Mouse (Mus musculus) c-Kit-positive CD71-negative TER-119-negative erythroid progenitor cells, embryonic 14.5 days (primary cell): ENCODE data around the gene Cog8.

Experiments used
- DNase-seq: peaks from one replicate; pipeline ENCODE4 v3.0.0-alpha.2; 2013; ENCODE audit warnings: low read depth

The Cog8 gene

DNA sequence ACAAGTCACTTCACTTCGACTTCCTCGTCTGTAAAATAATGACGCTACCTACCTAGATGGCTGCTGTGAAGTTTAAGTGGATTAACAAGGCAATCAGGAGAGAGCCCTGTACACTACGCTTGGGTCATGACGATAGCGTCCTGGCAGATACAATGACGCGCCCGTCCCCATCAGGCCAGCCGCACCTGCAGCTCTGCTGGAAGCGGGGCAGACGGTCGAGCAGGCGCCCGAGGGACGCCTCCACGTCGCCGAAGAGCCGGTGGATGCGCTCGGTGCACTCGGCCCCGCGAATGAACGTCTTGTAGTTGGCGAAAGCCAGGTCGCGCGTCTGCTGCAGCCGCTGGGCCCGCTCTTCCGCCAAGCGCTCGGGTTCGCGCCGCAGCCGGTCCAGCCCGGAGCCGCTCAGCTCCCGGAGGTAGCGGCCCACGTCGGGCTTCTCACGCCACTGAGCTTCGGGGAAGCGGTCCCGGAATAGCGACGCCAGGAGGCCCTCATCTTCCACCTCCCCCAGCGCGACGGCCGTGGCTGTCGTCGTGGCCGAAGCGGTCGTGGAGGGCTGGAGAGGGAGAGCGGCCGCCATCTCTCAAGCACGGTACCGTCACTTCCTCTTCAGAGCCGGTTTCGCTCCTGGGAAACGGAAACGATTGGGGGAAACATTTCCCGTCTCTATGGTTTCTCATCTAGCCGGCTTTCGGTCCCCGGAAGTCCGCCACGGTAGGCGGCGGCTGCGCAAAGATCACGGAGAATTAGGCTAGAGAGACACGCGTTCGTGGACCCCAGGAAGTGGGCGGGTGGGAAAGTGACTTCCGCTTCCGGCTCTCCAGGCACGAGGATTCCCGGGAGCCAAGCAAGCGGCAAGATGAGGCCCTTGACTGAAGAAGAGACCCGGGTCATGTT lies at the start of gene Cog8, which contains the start of gene Nip7:
Cog8 (minus strand) TSS at position 614 of the 897 bp plus-strand sequence.
Nip7 (plus strand) TSS at position 802 of the 897 bp plus-strand sequence.
- peak; percentile 95 for DNase-seq

DNA sequence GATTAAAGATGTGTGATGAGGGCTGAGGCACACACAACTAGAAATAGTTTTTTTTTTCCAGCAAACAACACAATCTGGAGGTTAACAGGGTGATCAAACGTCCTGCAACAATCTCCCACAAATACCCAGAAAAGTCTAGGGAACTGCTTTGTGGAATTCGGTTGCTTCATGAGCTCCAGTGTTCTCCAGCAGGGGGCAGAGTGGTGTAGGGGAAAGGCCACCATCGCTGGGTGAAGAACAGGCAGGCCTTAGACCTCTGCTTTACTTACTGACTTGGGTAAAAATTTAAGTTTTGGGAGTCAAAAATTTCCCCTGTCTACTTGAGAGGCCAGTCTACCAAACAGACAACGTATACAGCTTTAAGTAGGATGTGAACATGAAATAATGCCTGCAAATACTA lies 48.1 kb upstream of the Cog8 start:
- DNase-seq = peak; percentile 67

DNA sequence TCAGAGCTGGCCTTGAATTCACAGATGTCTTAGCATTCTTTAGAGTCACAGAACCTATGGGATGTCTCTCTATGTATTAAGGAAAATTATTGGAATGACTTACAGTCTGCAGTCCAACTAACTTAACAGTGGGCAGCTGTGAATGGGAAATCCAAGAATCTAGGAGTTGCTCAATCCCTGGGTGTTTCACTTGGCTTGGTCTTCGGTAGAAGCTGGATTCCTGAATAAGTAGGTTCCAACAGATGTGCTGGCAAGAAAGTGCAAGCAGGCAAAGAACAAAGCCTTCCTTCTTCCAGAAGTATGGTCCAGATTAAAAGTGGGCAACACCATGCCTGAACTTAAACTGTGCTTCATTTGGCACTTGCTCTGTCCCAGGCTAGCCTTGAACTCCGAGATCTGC lies 44.1 kb upstream of the Cog8 start:
- no peak for DNase-seq

DNA sequence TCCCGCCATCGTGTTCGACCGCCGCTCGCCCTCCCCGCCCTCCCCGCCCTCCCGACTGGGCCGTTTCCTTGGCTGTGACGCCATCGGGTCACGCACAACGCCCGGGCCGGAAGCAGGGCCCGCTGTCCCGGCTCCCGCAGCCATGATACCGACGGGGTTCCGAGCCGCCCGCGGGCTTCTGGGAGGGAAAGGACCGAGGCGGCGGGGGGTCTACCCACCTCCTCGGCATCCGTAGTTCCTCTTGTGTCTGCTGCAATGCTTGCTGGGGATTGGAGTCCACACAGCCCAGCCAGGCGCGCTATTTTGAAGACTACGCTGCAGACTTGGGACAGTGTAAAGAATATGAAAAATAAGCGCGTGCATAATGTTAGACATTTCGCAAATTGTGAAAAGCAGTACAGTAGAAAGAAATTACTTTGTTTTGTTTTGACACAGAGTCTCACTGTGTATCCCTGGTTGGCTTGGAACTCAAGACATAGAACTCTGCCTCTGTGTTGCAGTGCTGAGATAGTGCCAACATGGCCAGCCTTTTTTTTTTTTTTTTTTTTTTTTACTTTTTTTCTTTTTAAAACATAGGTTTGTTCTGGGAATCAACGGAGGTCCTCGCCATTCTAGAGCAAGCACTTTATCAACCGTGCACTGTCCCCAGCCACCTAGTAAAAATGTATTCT lies 40.0 kb upstream of the Cog8 start, which contains the start of gene Terf2:
Terf2 (minus strand) TSS at position 182 of the 671 bp plus-strand sequence.
- DNase-seq = peak; percentile 82

DNA sequence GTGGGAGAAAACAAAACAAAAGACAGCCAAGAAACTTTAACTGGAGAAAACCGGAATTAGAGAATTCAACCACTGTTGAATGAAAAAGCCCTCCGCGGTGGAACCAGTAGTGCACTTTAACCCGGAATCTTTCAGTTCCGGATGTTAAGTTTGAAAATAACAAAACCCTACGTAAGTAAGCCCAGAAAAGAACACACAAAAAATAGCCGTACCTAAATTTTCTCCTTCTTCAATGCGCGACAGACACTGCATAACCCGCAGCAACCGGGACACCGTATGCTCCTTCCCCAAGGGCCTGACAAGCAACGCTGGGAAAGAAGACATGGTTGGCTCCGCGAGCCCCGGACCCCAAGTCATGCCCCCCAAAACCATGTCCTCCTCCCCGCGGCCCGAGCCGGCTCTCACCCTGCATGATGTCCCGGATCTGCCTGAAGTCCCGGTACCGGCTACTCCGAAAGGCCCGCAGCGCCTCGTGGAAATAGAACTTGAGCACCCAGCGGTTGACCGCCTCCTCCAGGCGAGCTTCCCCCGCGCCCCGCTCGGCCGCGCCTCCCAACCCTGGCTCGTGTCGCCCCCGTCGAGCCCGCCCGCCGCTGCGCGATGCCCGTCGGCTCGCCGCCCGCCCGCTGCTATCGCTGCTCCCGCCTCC lies 39.4 kb upstream of the Cog8 start:
- DNase-seq = no peak

DNA sequence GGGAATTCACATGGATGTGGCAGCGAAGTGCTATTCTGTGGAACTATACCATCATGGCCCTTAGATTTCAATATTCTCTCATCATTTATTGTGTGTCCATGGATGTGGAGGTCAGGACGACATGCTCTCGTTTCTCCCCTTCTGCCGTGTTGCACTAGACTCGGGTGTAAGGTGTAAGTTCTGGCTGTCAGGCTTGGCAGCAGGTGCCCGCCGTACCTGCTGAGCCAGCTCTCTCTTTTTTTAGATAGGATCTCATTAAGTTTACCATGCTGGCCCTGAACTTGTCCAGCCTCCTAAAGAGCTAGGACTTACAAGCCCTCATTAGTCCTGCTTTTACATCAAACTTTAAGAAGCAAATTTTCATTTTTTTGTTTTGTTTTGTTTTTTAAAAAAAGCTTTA lies 34.0 kb upstream of the Cog8 start:
- DNase-seq = no peak

DNA sequence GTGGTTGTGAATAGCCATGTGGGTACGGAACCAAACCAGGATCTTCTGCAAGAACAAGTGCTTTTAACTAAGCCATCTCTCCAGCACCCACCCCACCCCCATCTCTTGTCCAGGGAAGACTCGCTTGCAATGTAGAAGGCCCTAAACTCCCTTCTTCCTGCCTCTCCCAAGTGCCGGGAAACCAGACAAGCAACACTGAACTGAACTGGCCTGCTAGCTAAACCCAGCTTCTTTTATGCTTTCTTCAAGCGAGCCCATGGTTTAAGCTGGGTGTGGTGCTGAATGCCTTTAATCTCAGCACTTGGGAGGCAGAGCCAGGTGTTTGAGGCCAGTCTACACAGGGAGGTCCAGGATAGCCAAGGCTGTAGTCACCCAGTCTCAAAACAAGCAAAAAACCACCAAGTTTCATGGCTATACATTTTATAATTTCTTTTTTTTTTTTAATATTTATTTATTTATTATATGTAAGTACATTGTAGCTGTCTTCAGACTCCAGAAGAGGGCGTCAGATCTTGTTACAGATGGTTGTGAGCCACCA lies 32.1 kb upstream of the Cog8 start:
- DNase-seq = no peak

DNA sequence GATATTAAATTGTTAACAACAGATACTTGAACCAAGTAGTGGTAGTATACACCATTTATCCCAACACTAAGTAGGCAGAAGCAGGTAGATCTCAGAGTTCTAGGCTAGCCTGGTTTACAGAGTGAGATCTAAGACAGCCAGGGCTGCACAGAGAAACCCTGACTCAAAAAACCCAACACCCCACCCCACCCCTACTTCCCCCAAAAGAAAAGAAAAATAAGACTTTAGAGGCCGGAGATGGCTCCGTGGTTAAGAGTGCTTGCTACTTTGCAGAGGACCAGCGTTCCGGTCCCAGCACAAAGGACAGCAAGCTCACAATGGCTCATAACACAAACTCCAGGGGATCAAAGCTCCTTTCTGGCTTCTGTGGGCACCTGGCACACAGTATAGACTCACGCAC lies 29.5 kb upstream of the Cog8 start:
- DNase-seq = no peak

DNA sequence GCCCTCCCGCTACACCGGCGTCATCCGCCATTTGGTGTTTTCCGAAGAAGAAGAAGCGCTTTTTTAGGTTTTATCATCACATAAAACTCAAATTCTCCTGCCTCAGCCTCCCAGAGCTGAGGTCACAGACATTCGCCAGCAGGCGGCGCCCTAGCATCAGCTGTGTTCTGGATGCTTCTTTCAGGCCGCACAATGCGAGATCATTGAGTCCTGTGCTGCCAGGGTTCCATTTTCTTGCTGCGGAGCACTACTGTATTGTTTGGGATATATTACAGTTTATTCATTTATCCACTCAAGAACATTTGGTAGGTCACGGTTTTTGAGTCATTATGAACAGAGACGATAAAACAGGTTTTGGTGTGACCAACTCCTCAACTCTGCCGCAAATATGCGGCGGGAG lies 28.9 kb upstream of the Cog8 start:
- DNase-seq = no peak

DNA sequence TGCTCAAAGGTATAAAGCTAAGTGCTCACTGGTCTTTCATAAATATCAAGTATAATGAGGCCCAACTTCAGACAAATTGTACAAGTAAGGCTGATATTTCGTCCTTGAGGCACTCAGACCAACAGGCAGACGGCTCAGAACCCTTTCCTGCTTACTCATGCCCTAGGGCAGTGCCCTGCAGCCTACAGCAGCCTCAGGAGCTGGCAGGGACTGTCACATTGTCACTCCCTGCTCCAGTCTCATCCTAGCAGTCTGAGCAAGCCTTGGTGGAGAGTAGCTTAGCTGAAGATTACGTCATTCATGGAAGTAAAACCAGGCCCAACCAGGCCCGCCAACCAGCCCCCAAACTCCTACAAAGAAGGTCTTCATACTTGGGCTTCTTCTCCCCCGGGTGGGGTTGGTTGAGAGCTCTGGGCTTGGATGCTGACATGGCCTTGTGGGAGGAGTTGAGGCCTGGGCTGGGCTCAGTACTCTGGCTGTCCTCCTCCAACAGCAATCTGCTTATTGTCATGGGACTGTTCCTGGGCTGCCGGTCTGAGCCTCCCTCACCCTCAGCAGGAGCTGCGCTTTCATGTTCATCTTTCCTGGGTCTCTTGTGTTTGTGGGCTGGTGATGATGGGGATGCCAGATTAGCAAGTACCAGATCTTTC lies 19.9 kb upstream of the Cog8 start:
- DNase-seq = no peak

DNA sequence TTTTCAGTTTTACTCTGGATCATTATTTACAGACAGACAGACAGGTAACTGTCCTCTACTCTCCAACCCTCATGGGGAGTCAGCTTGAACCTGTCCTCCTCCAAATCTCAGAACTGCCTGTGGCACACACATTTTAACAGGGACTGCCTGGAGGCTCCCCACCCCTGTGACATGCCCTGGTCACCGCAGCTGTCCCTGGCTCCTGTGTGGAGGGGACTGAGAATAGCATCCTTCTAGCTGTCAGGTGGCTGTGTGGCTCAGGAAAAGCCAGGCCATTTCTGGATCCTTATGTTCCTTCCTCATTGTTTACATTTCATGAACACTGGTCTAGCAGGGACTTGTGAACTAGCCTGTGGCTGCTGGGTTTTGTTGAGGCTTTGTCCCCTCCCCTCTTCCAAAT lies 17.6 kb upstream of the Cog8 start:
- no peak for DNase-seq

DNA sequence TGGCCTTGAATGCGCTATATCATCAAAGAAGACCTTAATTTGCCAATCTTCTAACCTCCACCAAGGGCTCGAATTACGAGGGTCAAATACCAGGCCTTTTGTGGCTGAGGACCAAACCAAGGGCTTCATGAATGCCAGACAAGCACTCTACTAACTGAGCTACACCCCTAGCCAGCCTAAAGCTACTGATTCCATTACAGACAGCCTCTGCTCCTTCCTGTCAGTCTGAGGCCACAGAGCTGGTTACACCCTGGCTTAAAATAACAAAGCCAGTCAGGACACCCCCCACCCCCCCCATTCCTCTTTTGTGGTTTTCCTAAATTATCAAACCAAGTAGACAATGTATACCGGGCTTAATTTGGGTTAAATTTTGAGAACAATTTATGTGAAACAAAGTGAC lies 17.2 kb upstream of the Cog8 start:
- DNase-seq = no peak

DNA sequence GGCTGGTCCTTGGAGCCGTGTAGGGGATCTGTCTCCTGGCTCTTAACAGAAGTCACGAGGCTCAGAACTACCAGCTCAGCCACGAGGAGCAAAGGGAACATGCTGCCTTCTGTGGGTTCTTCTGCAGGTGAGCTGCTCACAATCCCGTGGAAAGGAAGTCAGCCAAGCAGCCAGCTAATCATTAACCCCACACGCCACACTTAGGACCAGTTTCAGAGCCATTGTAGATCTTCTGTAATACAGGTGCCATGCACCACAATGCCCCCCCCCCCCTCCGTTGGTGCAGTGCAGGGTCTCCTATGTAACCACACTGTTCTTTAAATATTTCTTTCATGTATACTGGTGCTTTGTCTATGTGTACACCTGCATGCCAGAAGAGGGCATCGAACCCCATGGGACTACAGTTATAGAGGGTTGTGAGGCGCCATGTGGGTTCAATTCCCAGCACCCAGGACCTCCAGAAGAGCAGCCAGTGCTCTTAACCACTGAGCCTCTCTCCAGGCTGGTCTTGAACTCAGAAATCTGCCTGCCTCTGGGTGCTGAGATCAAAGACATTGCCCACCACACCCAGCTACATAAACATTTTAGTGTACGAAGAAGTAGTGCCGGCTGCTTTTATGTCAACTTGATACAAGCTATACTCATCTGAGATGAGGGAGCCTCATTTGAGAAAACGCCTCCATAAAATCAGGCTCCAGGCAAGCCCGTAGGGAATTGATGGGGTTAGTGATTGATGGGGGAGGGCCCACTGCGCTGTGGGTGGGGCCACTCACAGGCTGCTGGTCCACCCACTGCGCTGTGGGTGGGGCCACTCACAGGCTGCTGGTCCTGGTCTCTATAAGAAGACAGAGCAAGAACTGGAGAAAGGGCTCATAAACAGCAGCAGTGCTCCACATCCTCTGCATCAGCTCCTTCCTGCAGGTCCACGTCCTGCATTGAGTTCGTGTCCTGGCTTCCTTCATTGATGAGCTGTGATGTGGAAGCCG lies 9.3 kb upstream of the Cog8 start, which contains the start of gene Tmed6:
Tmed6 (minus strand) TSS at position 134 of the 986 bp plus-strand sequence.
- DNase-seq = peak; percentile 63

DNA sequence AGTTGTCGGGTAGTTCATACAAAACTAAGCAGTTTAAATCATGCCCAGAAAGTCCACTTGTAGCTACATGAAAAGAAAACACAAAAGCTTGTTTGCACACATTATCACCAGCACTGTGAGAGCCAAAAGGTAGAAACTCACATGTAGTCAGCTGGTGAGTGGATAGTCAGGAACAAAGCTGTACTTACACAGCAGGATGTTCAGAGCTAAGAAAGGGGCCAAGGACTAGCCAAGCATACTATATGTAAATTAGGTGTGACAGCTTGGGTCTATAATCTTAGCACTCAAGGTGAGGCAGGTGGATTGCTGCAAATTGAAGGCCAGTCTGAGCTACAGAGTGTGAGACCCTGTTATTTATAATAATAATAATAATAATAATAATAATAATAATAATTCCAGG lies 6.1 kb upstream of the Cog8 start:
- DNase-seq = no peak

DNA sequence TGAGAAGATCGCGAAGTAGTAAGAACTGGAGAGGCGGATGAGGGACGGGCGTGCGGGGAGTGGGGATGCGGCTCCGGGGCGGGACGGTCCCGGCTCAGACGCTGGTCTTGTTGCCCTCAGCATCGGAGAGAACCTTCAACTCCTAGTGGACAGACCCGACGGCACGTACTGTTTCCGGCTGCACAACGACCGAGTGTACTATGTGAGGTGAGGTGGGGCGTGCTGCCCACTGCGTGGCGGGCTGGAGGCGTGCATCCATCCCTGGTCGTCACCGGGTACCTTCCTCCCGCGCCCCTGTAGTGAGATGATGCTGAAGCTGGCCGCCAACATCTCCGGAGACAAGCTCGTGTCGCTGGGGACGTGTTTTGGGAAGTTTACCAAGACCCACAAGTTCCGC lies 482 bp upstream of the Cog8 start:
- peak; percentile 13 for DNase-seq

DNA sequence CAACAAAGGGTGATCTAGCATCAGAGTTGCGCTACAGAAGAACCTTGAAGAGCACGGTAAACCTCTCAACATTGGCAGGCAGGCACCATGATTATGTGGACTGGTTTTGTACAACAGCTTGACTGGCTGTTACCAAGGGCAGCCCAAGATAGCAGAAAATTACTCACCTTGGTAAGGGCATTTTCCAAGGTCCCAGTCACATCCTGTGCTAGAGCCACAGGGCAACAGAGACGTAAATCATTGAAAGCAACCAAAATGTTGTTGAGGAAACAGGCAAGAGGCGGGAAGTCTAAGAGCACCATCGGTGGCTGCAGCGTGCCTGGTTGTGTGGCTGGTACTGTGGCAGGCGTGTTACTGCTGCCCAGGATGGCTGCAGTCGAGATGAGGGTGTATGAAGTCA lies 4.4 kb downstream of the Cog8 start:
- no peak for DNase-seq

DNA sequence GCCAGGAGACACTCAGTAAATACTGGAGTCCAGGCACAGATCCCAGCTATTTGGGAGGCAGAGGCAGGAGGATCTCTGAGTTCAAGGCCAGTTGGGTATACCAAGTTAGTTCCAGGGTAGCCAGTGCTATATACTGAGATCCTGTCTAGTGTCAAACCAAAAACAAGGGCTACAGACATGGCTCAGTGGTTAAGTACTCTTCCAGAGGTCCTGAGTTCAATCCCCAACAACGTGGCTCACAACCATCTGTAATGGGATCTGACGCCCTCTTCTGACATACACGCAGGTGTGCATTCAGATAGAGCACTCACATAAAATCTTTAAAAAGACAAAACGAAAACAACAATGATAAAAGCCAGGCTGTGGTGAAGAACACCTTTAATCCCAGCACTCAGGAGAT lies 7.0 kb downstream of the Cog8 start:
- no peak for DNase-seq

DNA sequence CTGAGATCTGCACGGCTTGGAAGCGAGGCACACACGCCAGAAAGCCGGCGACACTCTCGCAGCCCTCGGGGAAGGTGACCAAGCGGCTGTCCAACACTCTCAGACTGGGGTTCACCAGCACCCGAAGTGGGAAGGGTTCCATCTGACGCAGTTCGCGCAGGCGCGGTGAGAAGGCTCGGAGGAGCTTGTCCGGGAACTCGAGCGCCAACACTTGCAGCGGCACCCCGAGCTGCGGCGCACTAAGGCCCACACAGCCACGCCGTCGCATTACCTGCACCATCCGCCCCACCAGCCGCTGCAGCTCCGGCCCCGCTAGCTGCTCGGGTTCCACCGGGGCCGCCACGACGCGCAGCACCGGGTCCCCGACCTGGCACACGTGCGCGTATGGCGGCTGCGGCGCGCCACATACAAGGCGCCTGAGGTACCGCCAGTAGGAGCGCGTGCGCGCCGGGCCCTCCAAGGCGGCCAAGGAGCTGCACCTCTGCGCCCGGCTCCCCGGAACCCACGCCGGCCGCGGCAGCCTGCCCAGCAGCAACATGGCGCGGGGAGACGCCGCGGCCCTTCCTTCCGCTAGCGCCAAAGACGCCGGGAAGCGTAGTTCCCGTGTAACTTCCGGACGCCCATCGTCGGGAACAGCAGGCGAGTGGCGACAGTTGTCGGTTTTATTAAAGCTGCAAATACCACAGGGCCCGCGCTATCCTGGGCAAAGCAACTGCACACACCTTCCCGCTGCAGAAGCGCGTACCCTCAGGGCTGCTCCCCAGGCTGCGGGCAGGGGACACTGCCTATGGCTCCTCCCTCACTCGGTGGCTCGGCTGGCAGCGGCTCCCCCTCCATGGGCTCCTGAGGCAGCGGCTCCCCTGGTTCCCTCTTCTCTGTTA lies 8.2 kb downstream of the Cog8 start, which contains the start of gene Pdf:
Pdf (minus strand) TSS at position 554 of the 881 bp plus-strand sequence.
- DNase-seq = peak; percentile 64

DNA sequence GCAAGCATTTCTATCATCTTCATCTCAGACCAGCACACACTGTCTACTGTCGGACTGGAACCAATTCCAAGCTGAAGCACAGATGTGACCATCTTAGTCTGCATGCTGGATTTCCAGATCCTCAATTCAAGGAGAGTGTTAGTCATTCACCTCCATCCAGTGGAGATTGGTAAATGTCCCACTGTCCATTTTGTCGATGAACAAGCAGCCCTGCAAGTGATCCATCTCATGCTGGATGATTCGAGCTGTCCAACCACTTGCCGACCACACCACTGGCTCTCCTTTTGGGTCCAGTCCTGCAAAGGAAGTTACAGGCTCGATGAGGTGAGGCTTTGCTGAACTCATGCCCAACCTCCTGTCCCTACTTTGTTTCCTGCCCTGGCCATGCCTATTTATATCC lies 9.5 kb downstream of the Cog8 start:
- no peak for DNase-seq

DNA sequence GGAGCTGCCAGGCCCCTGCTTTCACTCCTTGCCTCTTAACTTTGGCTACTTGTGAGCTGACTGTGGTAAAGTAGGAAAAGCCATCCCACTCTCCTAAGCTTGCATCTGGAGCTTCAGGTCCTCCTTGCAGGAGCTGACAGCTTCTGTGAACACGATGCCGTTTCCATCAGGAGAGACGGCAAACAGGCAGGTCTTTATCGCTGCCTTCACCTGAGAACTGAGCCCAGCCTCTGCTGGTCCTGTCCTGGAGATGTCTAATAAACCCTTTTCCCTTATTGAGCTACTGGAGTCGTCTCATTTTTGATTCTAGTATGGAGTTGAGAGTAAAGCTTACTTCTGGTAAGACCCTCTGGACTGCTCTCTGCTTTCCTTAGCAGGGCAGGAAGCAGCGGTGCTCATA lies 11.0 kb downstream of the Cog8 start:
- DNase-seq = no peak
